Mouse (Mus musculus) cortical plate, adult 2 months (tissue): ENCODE data around the gene Cdc42se2. TPM values are rescaled to one million over a fixed set of nuclear protein-coding genes. Genes with fewer than 3 reads are reported as not detected.

Experiments used
- H3K27ac ChIP-seq: fragments of 200-500 bp; 2 replicates; pipeline ENCODE4 v1.5.1; 2012; ENCODE audit warnings: low read length, control low read depth, inconsistent platforms; ENCODE audit not compliant: insufficient read depth
- H3K4me1 ChIP-seq: fragments of 200-500 bp; 2 replicates; pipeline ENCODE4 v1.6.1; 2011; ENCODE audit warnings: low read length; ENCODE audit not compliant: control insufficient read depth, insufficient read depth
- H3K4me3 ChIP-seq: fragments of 200-500 bp; 2 replicates; pipeline ENCODE4 v1.5.1; 2011; ENCODE audit warnings: mild to moderate bottlenecking, low read length, control low read depth; ENCODE audit not compliant: insufficient read depth
- CTCF ChIP-seq: fragments of 200-500 bp; IDR thresholded peaks from 2 replicates; pipeline ENCODE4 v1.5.1; 2011; ENCODE audit warnings: mild to moderate bottlenecking, control low read depth, low read length; ENCODE audit not compliant: insufficient read depth; ENCODE audit errors: extremely low read depth
- POLR2A ChIP-seq: fragments of 200-500 bp; IDR thresholded peaks from 2 replicates; pipeline ENCODE4 v1.6.1; 2011; ENCODE audit warnings: mild to moderate bottlenecking, low read length, control low read depth; ENCODE audit not compliant: insufficient read depth; ENCODE audit errors: extremely low read depth
- polyA plus RNA-seq: library from polyadenylated mRNA; depleted of rRNA; stranded (reverse); fragments of >200 nt; gene quantifications from 2 replicates; pipeline ENCODE4 v1.2.3, GENCODE M21; 2012

The Cdc42se2 gene
- polyA plus RNA-seq, 1 experiment: 137 TPM

- Histone ChIP-seq H3K4me1 (no peaks in the 10 kb centered on the region), H3K27ac (no peak overlapping the region), H3K4me3 (no peak overlapping the region)
- TF ChIP-seq POLR2A (no peak), CTCF (no peak)
Observed at GRCm38 (mm10) chr11:54741330-54741729, 46.1 kb downstream of the Cdc42se2 start.

DNA sequence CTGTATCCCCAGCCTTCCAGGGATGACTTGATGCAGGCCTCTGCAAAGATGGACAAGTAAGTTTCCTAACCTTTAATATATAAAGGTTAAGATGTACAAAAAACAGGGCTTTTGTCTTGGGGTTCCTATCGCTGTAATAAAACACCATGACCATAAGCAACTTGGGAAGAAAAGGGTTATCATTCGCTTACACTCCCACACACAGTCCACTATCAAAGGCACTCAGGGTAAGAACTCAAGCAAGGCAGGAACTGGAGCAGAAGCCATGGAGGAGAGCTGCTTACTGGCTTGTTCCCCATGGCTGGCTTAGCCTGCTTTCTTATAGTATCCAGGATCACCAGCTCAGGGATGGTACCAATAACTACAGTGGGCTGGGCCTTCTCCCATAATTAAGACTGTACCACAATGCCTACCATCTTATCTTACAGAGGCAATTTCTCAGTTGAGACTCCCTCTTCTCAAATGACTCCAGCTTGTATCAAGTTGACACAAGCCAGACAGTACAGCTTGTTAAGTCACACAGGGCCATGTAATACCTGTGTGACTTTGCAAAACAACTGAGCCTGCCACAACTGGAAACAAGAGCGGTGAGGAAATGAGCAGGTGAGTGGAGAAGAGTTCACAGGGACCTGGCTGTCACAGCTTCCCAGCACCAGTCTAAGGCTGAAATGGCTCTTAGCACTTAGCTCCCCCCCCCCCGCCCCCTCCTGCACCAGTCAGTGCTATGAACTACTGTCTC lies 48.3 kb downstream of the Cdc42se2 start:
- no peak overlapping the region for H3K4me3 ChIP-seq
- H3K4me1 ChIP-seq: no peaks in the 10 kb centered on the region
- no peak for TF ChIP-seq CTCF
- TF ChIP-seq POLR2A: no peak
- no peak overlapping the region for H3K27ac ChIP-seq

DNA sequence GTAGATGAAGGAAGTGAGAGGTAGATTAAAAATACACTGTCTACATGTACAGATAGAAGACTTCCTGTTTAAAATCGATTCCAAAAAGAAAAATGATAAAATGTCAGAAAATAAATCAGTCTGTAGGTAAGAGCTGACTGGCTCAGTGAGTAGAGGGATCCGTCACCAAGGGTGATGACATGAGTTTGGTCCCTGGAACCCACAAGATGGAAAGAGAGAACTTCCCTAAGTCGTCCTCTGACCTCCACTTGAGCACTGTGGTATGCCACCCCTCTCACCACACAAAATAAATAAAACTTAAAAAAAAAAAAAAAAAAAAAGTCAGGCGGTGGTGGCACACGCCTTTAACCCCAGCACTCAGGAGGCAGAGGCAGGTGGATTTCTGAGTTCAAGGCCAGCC lies 50.6 kb downstream of the Cdc42se2 start:
- Histone ChIP-seq H3K4me3 (no peak overlapping the region), H3K27ac (no peak overlapping the region), H3K4me1 (0 out of 2 replicates have a peak, but pooled peaks cover 5% of the 10 kb centered on the region)
- TF ChIP-seq POLR2A: no peak
- no peak for TF ChIP-seq CTCF

DNA sequence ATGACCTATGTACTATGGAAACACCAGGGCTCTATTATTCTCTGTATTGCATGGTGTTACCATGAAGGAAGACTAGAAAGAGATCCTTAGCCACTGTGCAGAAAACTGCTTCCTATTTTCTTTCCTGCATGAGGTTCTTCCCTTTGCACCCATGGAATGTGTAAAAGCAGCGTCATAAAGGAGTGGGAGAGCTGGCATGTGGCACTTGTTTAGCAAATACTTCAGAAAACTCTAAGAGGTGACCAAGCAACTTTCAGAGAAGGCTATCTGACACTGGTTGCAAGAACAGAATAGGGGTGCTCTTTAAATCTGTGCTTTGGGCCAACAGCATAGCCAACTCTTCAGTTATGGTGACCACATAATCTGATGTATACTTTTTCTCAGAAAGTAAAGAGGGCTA lies 52.4 kb downstream of the Cdc42se2 start:
- Histone ChIP-seq H3K27ac (no peak overlapping the region), H3K4me3 (no peak overlapping the region), H3K4me1 (0 out of 2 replicates have a peak, but pooled peaks cover 5% of the 10 kb centered on the region)
- no peak for TF ChIP-seq CTCF
- no peak for TF ChIP-seq POLR2A

DNA sequence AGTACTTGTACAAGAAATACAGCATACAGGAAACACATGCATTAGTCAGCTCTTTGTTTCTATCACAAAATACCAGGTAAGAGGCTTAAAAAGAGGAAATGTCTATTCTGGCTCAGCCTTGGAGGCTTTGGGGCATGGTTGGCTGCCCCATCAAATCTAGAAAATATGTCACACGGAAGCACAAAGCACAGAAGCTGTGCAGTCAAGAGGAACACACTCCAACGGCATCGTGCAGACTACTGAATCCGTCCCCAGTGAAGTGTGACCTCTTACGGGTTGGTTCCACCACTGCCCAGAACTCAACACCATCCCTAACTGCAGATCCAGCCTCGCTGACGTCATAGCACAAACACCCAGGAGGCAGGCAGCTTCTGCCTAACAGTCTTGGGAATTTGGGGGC lies 53.9 kb downstream of the Cdc42se2 start:
- Histone ChIP-seq H3K4me3 (no peak overlapping the region), H3K27ac (no peak overlapping the region), H3K4me1 (peaks cover 7% of the 10 kb centered on the region; the same call in 1 of the 2 replicates)
- TF ChIP-seq POLR2A (no peak), CTCF (no peak)

- TF ChIP-seq CTCF (no peak), POLR2A (no peak)
- Histone ChIP-seq H3K27ac (no peak overlapping the region), H3K4me3 (no peak overlapping the region), H3K4me1 (peaks cover 18% of the 10 kb centered on the region)
Observed at GRCm38 (mm10) chr11:54731367-54731766, 56.1 kb downstream of the Cdc42se2 start.

GRCm38 (mm10) chr11:54730931-54731330 lies 56.5 kb downstream of the Cdc42se2 start:
- TF ChIP-seq CTCF: no peak
- TF ChIP-seq POLR2A: no peak
- no peak overlapping the region for H3K4me3 ChIP-seq
- H3K27ac ChIP-seq: no peak overlapping the region
- peaks cover 21% of the 10 kb centered on the region for H3K4me1 ChIP-seq

- H3K27ac ChIP-seq: no peak overlapping the region
- no peak for TF ChIP-seq POLR2A
- TF ChIP-seq CTCF: no peak
- H3K4me1 ChIP-seq: peaks cover 26% of the 10 kb centered on the region
- H3K4me3 ChIP-seq: no peak overlapping the region
Observed at GRCm38 (mm10) chr11:54729311-54729710, 58.2 kb downstream of the Cdc42se2 start.

- TF ChIP-seq CTCF (no peak), POLR2A (no peak)
- Histone ChIP-seq H3K27ac (no peak overlapping the region), H3K4me1 (peaks cover 22% of the 10 kb centered on the region), H3K4me3 (no peak overlapping the region)
Observed at GRCm38 (mm10) chr11:54728371-54728770, 59.1 kb downstream of the Cdc42se2 start.

DNA sequence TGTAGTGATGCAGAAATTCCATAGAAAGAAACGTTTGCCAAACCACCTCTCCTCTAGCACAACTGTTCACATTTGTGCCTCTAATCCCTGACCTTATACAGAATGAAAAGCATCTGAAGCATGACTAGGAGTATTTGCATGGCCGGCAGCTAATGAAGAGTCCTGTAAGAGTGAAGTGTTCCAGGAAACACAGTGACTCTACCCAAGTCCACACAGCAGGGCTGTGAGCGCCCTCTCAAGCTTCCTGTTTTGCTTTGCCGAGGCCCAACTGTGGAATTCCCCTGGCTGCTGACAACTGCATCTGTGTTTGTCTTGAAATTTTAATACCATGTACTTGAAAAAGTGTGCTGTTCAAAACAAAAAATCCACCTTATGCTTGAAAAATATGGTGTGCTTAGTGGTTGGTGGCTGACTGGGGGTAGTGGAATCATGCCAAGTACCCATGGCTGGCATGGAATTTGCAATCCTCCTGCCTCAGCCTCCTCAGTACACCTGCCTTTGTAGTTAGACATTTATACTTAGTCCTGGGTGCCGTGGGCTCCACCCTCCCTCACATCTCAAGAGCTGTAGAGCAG lies 60.1 kb downstream of the Cdc42se2 start:
- Histone ChIP-seq H3K4me1 (peaks cover 22% of the 10 kb centered on the region), H3K4me3 (no peak overlapping the region), H3K27ac (peak overlapping the region; percentile 17; the same call in 1 of the 2 replicates)
- TF ChIP-seq POLR2A (no peak), CTCF (no peak)
